Mouse (Mus musculus): ENCODE measurements around the gene Wdr90. TPM values are rescaled to one million over a fixed set of nuclear protein-coding genes. Genes with fewer than 3 reads are reported as not detected.

The Wdr90 gene
- total RNA-seq, 2 experiments from 2014 or later, result 4.6 to 47.4 TPM

GRCm38 (mm10) chr17:25833961-25834594 lies 27.2 kb downstream of the Wdr90 start:
- no peak for ATAC-seq (replicated peaks; ENCODE audit: low FRiP score, low TSS enrichment, poor library complexity, severe bottlenecking)

GRCm38 (mm10) chr17:25833291-25833663 lies 28.0 kb downstream of the Wdr90 start, which contains the start of gene Stub1:
Gene Stub1 (minus strand): TSS chr17:25833404.
- ATAC-seq (replicated peaks; ENCODE audit: low FRiP score, low TSS enrichment, poor library complexity, severe bottlenecking), result peak; percentile 7; the same call in 1 of the 2 replicates

- ATAC-seq (replicated peaks; ENCODE audit: low FRiP score, low TSS enrichment, poor library complexity, severe bottlenecking), result peak; percentile 72
These were observed 28.6 kb downstream of the Wdr90 start for GRCm38 (mm10) chr17:25832436-25833290.

GRCm38 (mm10) chr17:25831451-25832281 lies 29.6 kb downstream of the Wdr90 start:
- no peak for ATAC-seq (replicated peaks; ENCODE audit: low FRiP score, low TSS enrichment, poor library complexity, severe bottlenecking)

GRCm38 (mm10) chr17:25830806-25831431 lies 30.4 kb downstream of the Wdr90 start:
- no peak for ATAC-seq (replicated peaks; ENCODE audit: low FRiP score, low TSS enrichment, poor library complexity, severe bottlenecking)

- ATAC-seq (replicated peaks; ENCODE audit: low FRiP score, low TSS enrichment, poor library complexity, severe bottlenecking), result no peak
These were observed 31.0 kb downstream of the Wdr90 start for GRCm38 (mm10) chr17:25830200-25830753.

GRCm38 (mm10) chr17:25829558-25830017 lies 31.7 kb downstream of the Wdr90 start:
- no peak for ATAC-seq (replicated peaks; ENCODE audit: low FRiP score, low TSS enrichment, poor library complexity, severe bottlenecking)

- ATAC-seq (replicated peaks; ENCODE audit: low FRiP score, low TSS enrichment, poor library complexity, severe bottlenecking), result peak; percentile 41
These were observed 32.4 kb downstream of the Wdr90 start, which contains the start of gene Jmjd8 for GRCm38 (mm10) chr17:25828712-25829557. Gene Jmjd8 (plus strand): TSS chr17:25828867.

GRCm38 (mm10) chr17:25828223-25828594 lies 33.1 kb downstream of the Wdr90 start:
- ATAC-seq (replicated peaks; ENCODE audit: low FRiP score, low TSS enrichment, poor library complexity, severe bottlenecking), result no peak

- no peak for ATAC-seq (replicated peaks; ENCODE audit: low FRiP score, low TSS enrichment, poor library complexity, severe bottlenecking)
These were observed 33.6 kb downstream of the Wdr90 start for GRCm38 (mm10) chr17:25827546-25828222.

GRCm38 (mm10) chr17:25827011-25827410 lies 34.3 kb downstream of the Wdr90 start:
- ATAC-seq (replicated peaks; ENCODE audit: low FRiP score, low TSS enrichment, poor library complexity, severe bottlenecking), result no peak

- ATAC-seq (replicated peaks; ENCODE audit: low FRiP score, low TSS enrichment, poor library complexity, severe bottlenecking), result no peak
These were observed 35.2 kb downstream of the Wdr90 start for GRCm38 (mm10) chr17:25825984-25826570.

GRCm38 (mm10) chr17:25825311-25825710 lies 36.0 kb downstream of the Wdr90 start:
- no peak for ATAC-seq (replicated peaks; ENCODE audit: low FRiP score, low TSS enrichment, poor library complexity, severe bottlenecking)

GRCm38 (mm10) chr17:25824362-25825142 lies 36.7 kb downstream of the Wdr90 start:
- ATAC-seq (replicated peaks; ENCODE audit: low FRiP score, low TSS enrichment, poor library complexity, severe bottlenecking), result no peak

GRCm38 (mm10) chr17:25823452-25823851 lies 37.8 kb downstream of the Wdr90 start, which contains the start of gene Wdr24:
Gene Wdr24 (plus strand): TSS chr17:25823627.
- peak; percentile 72 for ATAC-seq (replicated peaks; ENCODE audit: low FRiP score, low TSS enrichment, poor library complexity, severe bottlenecking)

All from megakaryocyte-erythroid progenitor cell, adult 5-6 weeks (primary cell).